Mouse (Mus musculus): ENCODE results near the gene Slc41a2. TPM values are rescaled to one million over a fixed set of nuclear protein-coding genes. Genes with fewer than 3 reads are reported as not detected.
"Not testable (repeated sequence)": the region's sequence is repeated elsewhere in the genome, so short reads cannot be mapped to it uniquely, and the experiment has no call there.

The Slc41a2 gene
- 0.77 and 1.0 TPM in 2 replicates for polyA plus RNA-seq (2016; fragmentation: Nextera tagmentation; extraction: Ambion mirVana)

DNA sequence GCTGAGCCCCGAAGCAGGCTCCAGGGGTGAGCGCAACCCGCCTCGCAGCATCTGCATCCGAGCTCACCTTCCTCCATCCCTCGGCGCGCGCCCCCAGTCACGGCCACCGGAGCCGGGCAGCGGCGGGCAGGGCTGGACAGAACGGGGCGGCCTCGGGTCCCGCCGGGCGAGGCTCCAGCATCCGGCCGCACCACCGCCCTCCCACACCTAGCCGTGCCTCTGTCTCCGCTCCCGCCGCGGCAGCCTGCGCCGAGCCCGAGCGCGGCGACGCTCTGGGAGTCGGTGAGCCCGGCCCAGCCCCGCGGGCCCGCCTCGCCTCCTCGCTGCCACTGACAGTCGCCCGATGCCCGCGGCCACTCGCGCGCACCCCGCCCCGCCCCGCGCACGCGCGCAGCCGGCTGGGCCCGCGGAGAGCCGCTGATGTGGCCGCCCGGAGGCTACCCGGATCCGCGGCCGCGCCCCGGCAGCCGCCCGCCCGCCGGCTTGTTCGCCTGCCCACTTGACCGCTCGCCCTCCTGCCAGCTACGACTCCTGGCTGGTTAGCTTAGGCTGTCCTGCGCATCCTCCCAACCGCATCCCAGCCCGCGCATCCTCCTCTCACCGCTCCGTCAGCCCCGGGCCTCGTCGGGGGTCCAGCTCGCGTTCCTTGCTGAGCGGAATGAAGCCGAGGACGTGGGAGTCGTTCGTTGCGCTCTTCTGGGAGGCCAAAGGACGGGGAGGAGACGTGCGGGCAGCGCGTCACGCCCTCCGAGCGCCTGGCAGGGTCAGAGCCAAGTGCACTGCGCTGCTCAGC lies at the start of gene Slc41a2:
Gene Slc41a2, minus strand, starts transcription at position 724 of the 793 bp plus-strand sequence.
- no peaks in the 10 kb centered on the region for H3K36me3 ChIP-seq
- peak within 1 kb of the TSS; percentile 60 for H3K9ac ChIP-seq
- H3K27ac ChIP-seq (ENCODE audit: poor library complexity, severe bottlenecking) = no peak within 1 kb of the TSS
- no peaks in the 10 kb centered on the region for H3K9me3 ChIP-seq (replicated peaks)
- peak; percentile 57 for ATAC-seq (ENCODE audit: insufficient number of reproducible peaks, low FRiP score)
- peaks cover 67% of the 10 kb centered on the region for H3K27me3 ChIP-seq (replicated peaks)
- H3K4me3 ChIP-seq = peak within 1 kb of the TSS; percentile 65
- no peaks in the 10 kb centered on the region for H3K4me1 ChIP-seq (replicated peaks)
- peak within 1 kb of the TSS; percentile 98 for H3K4me2 ChIP-seq
- WGBS = 1% methylated on average over 96 of the region's 102 CpGs

DNA sequence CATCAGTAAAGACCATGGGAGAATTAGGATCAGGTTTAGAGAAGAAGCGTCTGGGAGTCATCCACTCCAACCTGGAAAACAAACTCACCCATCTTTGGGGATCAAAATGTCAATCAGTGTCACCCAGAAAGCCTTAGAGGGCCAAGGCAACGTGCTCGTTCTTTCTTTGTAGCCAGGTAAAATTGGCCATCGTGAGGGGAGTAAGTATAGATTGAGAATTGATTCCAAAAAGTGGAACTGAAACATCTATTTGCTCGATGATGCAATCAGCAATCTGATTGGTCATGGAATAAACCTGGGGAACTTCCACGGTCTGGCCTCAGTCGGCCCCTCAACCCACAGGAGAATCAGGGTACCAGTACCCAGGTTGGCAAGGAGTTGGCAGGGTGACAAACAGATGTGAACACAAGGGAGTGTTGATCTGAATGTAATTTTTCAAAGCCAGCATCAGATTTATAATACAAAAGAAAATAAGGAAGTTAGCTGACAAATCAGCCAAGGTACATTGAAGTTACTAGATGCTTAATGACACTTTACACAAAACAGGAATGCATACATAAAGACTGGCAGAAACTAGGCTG lies 47.7 kb upstream of the Slc41a2 start:
- H3K9me3 ChIP-seq (replicated peaks) = no peaks in the 10 kb centered on the region
- H3K27ac ChIP-seq (ENCODE audit: poor library complexity, severe bottlenecking) = no peak overlapping the region
- H3K4me2 ChIP-seq = no peak overlapping the region
- no peaks in the 10 kb centered on the region for H3K27me3 ChIP-seq (replicated peaks)
- no peak overlapping the region for H3K9ac ChIP-seq
- H3K4me3 ChIP-seq = no peak overlapping the region
- H3K36me3 ChIP-seq = peaks cover 16% of the 10 kb centered on the region
- no peaks in the 10 kb centered on the region; the same call in 1 of the 2 replicates for H3K4me1 ChIP-seq (replicated peaks)
- no peak for ATAC-seq (ENCODE audit: insufficient number of reproducible peaks, low FRiP score)
- WGBS = 94% methylated on average over 7 of the region's 7 CpGs

DNA sequence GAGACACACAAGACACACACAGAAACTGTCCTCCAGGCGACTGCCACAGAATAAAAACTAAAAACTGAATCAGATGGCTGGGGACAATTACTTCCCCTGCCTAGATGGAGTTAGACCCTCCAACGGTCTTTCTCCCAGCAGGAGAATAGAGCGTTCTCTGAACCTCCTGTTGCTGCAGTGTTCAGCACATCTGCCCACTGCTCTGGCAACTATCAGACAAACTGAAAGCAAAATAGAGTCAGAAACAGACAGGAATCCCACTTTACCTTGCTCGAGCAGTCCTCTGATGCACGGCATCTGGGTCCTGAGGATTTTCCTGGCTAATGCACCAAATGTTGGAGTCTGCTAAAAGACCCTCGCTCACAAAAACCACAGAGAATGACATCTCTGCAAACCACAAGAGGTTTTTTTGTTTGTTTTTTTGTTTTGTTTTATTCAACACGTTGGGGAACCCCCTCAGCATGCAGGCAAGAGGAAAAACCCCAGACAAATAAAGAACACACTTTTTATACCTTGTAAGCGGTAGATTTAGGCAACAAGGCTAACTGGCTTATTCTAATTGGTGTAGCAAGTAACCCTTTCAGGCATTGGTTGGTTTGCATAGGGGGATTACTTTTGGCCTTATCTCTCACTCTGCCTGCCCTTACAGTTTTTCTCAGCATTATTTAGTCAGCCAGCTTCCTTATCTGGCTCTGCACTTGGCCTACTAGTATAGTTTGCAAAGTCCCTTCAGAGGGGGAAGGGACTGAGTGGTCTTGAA lies 47.0 kb upstream of the Slc41a2 start:
- Histone ChIP-seq H3K27me3 (replicated peaks) (no peaks in the 10 kb centered on the region), H3K4me1 (replicated peaks) (no peaks in the 10 kb centered on the region; the same call in 1 of the 2 replicates), H3K36me3 (peaks cover 16% of the 10 kb centered on the region), H3K9ac (no peak overlapping the region), H3K9me3 (replicated peaks) (no peaks in the 10 kb centered on the region), H3K27ac (ENCODE audit: poor library complexity, severe bottlenecking) (no peak overlapping the region), H3K4me3 (no peak overlapping the region), H3K4me2 (no peak overlapping the region)
- no peak for ATAC-seq (ENCODE audit: insufficient number of reproducible peaks, low FRiP score)
- WGBS = 84% methylated on average over 8 of the region's 8 CpGs

DNA sequence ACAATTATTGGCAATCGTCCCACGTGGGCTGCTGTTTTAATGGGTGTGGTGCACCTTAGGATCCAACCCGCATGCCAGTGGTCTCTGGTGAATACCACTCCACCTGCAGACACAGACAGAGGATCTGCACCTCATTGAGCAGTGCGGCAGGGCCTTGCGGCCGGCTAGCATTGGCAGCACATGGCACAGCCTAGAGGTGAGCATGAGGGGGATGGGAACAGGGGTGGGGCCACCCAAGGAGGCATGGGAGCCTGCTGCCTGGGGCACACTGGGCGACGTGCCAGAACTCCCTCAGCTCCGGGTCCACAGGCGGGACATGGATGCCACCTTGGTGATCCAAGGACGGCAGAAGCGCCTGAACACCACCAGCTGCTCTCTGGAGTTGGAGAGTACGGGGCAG lies 46.2 kb upstream of the Slc41a2 start:
- WGBS = 88% methylated on average over 13 of the region's 13 CpGs
- Histone ChIP-seq H3K36me3 (peaks cover 16% of the 10 kb centered on the region), H3K27ac (ENCODE audit: poor library complexity, severe bottlenecking) (no peak overlapping the region), H3K4me3 (no peak overlapping the region), H3K9me3 (replicated peaks) (no peaks in the 10 kb centered on the region), H3K27me3 (replicated peaks) (no peaks in the 10 kb centered on the region), H3K9ac (no peak overlapping the region), H3K4me2 (no peak overlapping the region), H3K4me1 (replicated peaks) (peaks cover 2% of the 10 kb centered on the region)
- 0 out of 2 replicates have a peak, but pooled peaks have one; percentile 22 for ATAC-seq (ENCODE audit: insufficient number of reproducible peaks, low FRiP score)

DNA sequence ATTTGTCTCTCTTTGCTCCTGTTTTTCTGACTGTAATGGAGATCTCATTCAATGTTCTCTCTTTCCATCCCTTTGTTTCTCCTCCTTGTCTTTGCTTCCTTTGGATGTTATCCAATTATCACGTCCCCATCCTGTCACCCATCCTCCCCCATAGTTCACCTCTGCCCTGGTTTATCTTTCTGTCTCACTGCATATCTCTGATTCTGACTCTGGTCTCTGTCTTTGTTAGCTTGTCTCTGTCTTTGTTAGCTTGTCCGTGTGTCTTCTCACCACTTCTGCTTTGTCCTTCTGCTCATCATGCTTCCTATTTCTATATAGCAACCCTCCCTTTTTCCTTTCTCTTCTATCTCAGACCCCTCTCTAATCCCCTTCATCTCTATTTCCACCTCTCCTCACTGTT lies 45.3 kb upstream of the Slc41a2 start:
- Histone ChIP-seq H3K9ac (no peak overlapping the region), H3K4me3 (no peak overlapping the region), H3K27me3 (replicated peaks) (no peaks in the 10 kb centered on the region), H3K27ac (ENCODE audit: poor library complexity, severe bottlenecking) (no peak overlapping the region), H3K9me3 (replicated peaks) (no peaks in the 10 kb centered on the region), H3K36me3 (peaks cover 16% of the 10 kb centered on the region), H3K4me1 (replicated peaks) (peaks cover 10% of the 10 kb centered on the region), H3K4me2 (no peak overlapping the region)
- 39% methylated on average over 2 of the region's 2 CpGs for WGBS
- no peak for ATAC-seq (ENCODE audit: insufficient number of reproducible peaks, low FRiP score)

DNA sequence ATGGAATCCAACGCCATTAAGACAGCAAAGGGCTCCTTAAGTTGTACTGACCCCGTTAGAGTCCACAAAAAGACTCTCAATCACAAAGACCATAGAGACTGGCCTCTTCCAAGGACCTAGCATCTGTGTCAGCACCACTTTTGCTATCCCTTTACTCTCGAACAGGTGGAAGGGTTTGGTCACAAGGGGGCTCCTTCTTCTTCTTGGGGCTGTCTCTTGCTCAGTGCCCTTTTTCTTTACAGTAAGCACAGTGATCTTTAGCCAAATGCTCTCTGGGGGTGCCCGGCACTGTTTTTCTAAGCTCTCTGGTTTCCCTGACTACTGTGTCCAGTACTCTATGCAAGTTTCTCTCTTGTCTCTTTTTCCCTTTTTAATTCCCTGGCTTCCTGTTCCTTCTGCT lies 44.8 kb upstream of the Slc41a2 start:
- WGBS = 93% methylated on average over 4 of the region's 4 CpGs
- H3K4me3 ChIP-seq = no peak overlapping the region
- peaks cover 15% of the 10 kb centered on the region for H3K4me1 ChIP-seq (replicated peaks)
- H3K27ac ChIP-seq (ENCODE audit: poor library complexity, severe bottlenecking) = no peak overlapping the region
- no peaks in the 10 kb centered on the region for H3K9me3 ChIP-seq (replicated peaks)
- no peaks in the 10 kb centered on the region for H3K27me3 ChIP-seq (replicated peaks)
- peaks cover 16% of the 10 kb centered on the region for H3K36me3 ChIP-seq
- ATAC-seq (ENCODE audit: insufficient number of reproducible peaks, low FRiP score) = no peak
- no peak overlapping the region for H3K4me2 ChIP-seq
- no peak overlapping the region for H3K9ac ChIP-seq

DNA sequence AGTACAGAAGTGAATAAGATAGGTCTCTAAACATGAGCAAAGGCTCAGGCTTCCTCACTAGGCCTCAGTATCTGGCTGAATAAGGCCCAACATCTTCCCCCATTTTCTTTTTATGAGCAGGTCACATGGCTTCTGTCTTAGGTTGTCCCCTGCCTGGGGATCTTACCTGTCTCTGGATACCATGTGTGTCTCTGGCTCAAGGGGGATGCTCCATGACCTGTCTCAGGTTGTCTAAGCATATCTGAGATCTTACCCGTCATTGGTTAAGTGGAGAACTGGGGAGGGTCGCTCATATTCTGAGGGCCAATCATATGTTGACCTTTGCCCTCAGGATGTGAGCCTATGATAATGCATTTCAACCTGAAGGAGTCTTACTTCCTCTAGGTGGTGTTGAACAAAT lies 42.8 kb upstream of the Slc41a2 start:
- no peak overlapping the region for H3K4me2 ChIP-seq
- peaks cover 13% of the 10 kb centered on the region for H3K36me3 ChIP-seq
- WGBS = 86% methylated on average over 2 of the region's 2 CpGs
- no peak for ATAC-seq (ENCODE audit: insufficient number of reproducible peaks, low FRiP score)
- no peaks in the 10 kb centered on the region for H3K9me3 ChIP-seq (replicated peaks)
- peaks cover 24% of the 10 kb centered on the region for H3K4me1 ChIP-seq (replicated peaks)
- H3K4me3 ChIP-seq = no peak overlapping the region
- no peaks in the 10 kb centered on the region for H3K27me3 ChIP-seq (replicated peaks)
- no peak overlapping the region for H3K27ac ChIP-seq (ENCODE audit: poor library complexity, severe bottlenecking)
- H3K9ac ChIP-seq = no peak overlapping the region

DNA sequence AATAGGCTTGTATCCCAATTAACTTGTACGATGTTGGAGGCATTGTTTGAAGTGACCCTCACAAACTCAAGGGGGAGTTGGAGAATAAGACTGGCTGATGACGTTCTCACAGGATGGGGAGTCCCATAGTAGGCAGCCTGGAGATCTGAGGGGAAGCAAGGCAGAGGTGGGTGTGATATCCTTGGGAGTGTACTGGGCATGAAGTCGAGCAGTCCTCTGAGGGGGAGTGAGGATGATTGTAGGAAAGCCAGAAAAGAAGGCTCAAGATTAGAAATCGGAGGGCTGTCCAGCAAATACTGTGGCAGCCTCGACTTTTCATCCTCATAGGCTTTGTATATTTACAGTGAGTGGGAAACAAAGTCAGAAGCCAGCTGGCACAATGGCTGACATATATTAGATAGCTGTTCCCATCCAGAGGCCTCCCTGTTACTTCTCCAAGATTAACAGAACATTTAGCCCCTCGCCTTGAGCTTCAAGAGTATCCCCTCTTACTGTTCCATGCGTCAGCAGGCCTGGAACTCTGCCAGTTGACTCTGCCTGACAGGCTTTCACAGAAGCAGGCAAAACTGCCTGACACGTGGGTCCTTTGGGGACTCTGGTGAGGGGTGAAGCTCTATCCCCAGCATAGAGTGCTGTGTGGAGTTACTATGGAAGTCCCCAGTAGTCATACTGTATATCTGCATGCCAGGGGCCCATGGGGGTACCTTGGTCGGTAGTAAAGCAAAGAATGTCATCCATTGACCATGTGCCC lies 40.6 kb upstream of the Slc41a2 start:
- Histone ChIP-seq H3K9me3 (replicated peaks) (no peaks in the 10 kb centered on the region), H3K27ac (ENCODE audit: poor library complexity, severe bottlenecking) (no peak overlapping the region), H3K9ac (no peak overlapping the region), H3K4me1 (replicated peaks) (peaks cover 26% of the 10 kb centered on the region), H3K4me3 (no peak overlapping the region), H3K36me3 (peaks cover 15% of the 10 kb centered on the region), H3K4me2 (no peak overlapping the region), H3K27me3 (replicated peaks) (no peaks in the 10 kb centered on the region)
- ATAC-seq (ENCODE audit: insufficient number of reproducible peaks, low FRiP score) = 0 out of 2 replicates have a peak, but pooled peaks have one; percentile 19
- 60% methylated on average over 9 of the region's 9 CpGs for WGBS

DNA sequence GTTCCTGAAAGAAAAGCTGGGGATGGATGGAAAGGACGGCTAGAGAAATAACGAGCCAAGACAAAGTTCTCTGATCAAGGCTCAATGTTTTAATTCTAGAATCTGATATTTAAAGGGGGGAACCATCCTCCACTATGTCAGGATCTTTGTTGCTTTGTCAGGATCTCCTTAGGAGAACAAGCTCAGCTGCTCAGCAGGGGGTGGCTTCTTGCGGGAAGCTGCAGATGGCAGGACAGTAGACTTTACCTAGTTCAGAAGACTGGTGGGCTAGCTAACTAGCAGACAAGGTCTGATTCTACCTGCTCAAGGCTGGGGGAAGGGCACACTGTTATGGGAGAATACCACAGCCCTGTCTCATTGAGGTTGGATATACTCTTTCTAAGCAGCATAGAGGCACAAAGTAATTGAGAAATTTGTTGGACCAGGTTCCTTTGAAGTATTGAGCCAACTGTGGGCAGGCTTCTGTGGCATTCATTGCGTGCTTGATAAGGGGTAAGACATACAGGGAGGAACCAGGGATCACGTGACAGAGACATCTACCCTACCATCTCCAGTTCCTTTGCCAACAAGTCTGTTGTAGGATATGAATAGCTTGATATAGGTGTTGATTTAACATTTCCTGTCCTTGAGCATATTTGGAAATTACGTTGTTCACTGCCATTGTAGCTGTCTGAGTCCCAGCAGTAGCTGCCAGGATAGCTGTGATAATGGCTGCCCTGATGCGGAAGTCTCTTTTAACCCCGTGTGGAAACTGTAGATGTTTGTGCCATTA lies 39.4 kb upstream of the Slc41a2 start:
- no peak overlapping the region for H3K27ac ChIP-seq (ENCODE audit: poor library complexity, severe bottlenecking)
- no peak for ATAC-seq (ENCODE audit: insufficient number of reproducible peaks, low FRiP score)
- 70% methylated on average over 8 of the region's 8 CpGs for WGBS
- H3K9me3 ChIP-seq (replicated peaks) = no peaks in the 10 kb centered on the region
- H3K27me3 ChIP-seq (replicated peaks) = no peaks in the 10 kb centered on the region
- no peak overlapping the region for H3K9ac ChIP-seq
- no peak overlapping the region for H3K4me3 ChIP-seq
- H3K36me3 ChIP-seq = peaks cover 19% of the 10 kb centered on the region
- H3K4me1 ChIP-seq (replicated peaks) = peaks cover 26% of the 10 kb centered on the region
- no peak overlapping the region for H3K4me2 ChIP-seq

DNA sequence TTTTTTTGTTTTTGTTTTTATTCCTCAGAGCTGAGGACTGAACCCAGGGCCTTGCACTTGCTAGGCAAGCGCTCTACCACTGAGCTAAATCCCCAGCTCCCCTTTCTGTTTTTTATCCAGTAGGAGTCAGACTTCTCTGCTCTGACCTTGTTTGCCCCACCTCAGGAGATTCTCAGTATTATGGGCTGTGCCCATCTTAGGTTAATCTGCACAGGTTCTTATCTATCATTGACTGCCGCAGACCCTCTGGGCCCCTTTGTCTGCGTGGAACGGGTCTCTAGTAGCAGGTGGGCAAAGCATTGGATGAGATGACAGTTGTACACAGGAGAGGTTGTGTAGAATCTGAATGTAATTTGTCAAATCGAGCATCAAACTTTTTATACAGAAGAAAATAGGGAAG lies 37.8 kb upstream of the Slc41a2 start:
- H3K27me3 ChIP-seq (replicated peaks); H3K4me3 ChIP-seq; H3K27ac ChIP-seq (ENCODE audit: poor library complexity, severe bottlenecking); ATAC-seq (ENCODE audit: insufficient number of reproducible peaks, low FRiP score); H3K9ac ChIP-seq; H3K9me3 ChIP-seq (replicated peaks); H3K4me2 ChIP-seq: not testable (repeated sequence)
- peaks cover 26% of the 10 kb centered on the region for H3K4me1 ChIP-seq (replicated peaks)
- peaks cover 35% of the 10 kb centered on the region for H3K36me3 ChIP-seq
- WGBS = 84% methylated on average over 5 of the region's 5 CpGs
